Mouse (Mus musculus) stomach, postnatal 0 days (tissue): ENCODE measurements around the gene Akt1.

ENCODE experiments used
- CTCF ChIP-seq: IDR thresholded peaks from 2 replicates; pipeline ENCODE4 v1.5.1; 2016; ENCODE audit warnings: antibody characterized with exemption, low read depth, mild to moderate bottlenecking, moderate library complexity
- EP300 ChIP-seq: optimal IDR thresholded peaks from 2 replicates; pipeline ENCODE3; 2016; ENCODE audit warnings: antibody characterized with exemption

GRCm38 (mm10) chr12:112683351-112683750, 8.7 kb upstream of the Akt1 start:
- TF ChIP-seq CTCF (no peak), EP300 (no peak)
